Mouse (Mus musculus) cerebellum, adult 9-11 months (tissue): ENCODE measurements around the gene Ccnd3.

Source experiments
- DNase-seq: peaks from one replicate; pipeline ENCODE4 v3.0.0; 2022

Gene Ccnd3

GRCm38 (mm10) chr17:47504941-47505346 lies at the start of gene Ccnd3:
Gene Ccnd3 (plus strand): TSS chr17:47505051.
- DNase-seq, result no peak

GRCm38 (mm10) chr17:47458310-47458709 lies 46.5 kb upstream of the Ccnd3 start:
- no peak for DNase-seq

GRCm38 (mm10) chr17:47458936-47459335 lies 45.9 kb upstream of the Ccnd3 start:
- no peak for DNase-seq

- no peak for DNase-seq
Observed at GRCm38 (mm10) chr17:47459341-47459919, 45.4 kb upstream of the Ccnd3 start.

GRCm38 (mm10) chr17:47461688-47462087 lies 43.2 kb upstream of the Ccnd3 start:
- DNase-seq, result no peak

GRCm38 (mm10) chr17:47462209-47462608 lies 42.6 kb upstream of the Ccnd3 start:
- no peak for DNase-seq

- no peak for DNase-seq
Observed at GRCm38 (mm10) chr17:47462728-47463388, 42.0 kb upstream of the Ccnd3 start.

GRCm38 (mm10) chr17:47464248-47464965 lies 40.4 kb upstream of the Ccnd3 start:
- DNase-seq, result no peak

- no peak for DNase-seq
Observed at GRCm38 (mm10) chr17:47465016-47465415, 39.8 kb upstream of the Ccnd3 start.

- DNase-seq, result peak; percentile 26
Observed at GRCm38 (mm10) chr17:47466284-47466683, 38.6 kb upstream of the Ccnd3 start.

- DNase-seq, result peak; percentile 22
Observed at GRCm38 (mm10) chr17:47467659-47468058, 37.2 kb upstream of the Ccnd3 start.

- DNase-seq, result no peak
Observed at GRCm38 (mm10) chr17:47468063-47468462, 36.8 kb upstream of the Ccnd3 start.

- peak; percentile 28 for DNase-seq
Observed at GRCm38 (mm10) chr17:47468466-47468865, 36.4 kb upstream of the Ccnd3 start.

- no peak for DNase-seq
Observed at GRCm38 (mm10) chr17:47469642-47470041, 35.2 kb upstream of the Ccnd3 start.

- peak; percentile 86 for DNase-seq
Observed at GRCm38 (mm10) chr17:47470121-47470520, 34.7 kb upstream of the Ccnd3 start.

GRCm38 (mm10) chr17:47470686-47471085 lies 34.2 kb upstream of the Ccnd3 start:
- peak; percentile 86 for DNase-seq

GRCm38 (mm10) chr17:47472435-47473350 lies 32.2 kb upstream of the Ccnd3 start:
- DNase-seq, result no peak

- peak; percentile 28 for DNase-seq
Observed at GRCm38 (mm10) chr17:47473434-47473974, 31.3 kb upstream of the Ccnd3 start.

GRCm38 (mm10) chr17:47474250-47474649 lies 30.6 kb upstream of the Ccnd3 start:
- no peak for DNase-seq

GRCm38 (mm10) chr17:47475181-47475580 lies 29.7 kb upstream of the Ccnd3 start:
- DNase-seq, result no peak

- DNase-seq, result no peak
Observed at GRCm38 (mm10) chr17:47475714-47476113, 29.1 kb upstream of the Ccnd3 start.

GRCm38 (mm10) chr17:47479887-47480286 lies 25.0 kb upstream of the Ccnd3 start:
- no peak for DNase-seq

- DNase-seq, result no peak
Observed at GRCm38 (mm10) chr17:47482401-47482800, 22.4 kb upstream of the Ccnd3 start.
